Mouse (Mus musculus): ENCODE measurements at regions not wholly inside any gene's neighbourhood (a gene's known extent, or its start where the extent isn't known, plus 50 kb on each side); places are given as distances from the start of the nearest gene placed in this dataset.
A peak's percentile ranks its signal among the peaks of the same experiment; 100 is the strongest.

- Histone ChIP-seq H3K9me3 (0 out of 2 replicates have a peak, but pooled peaks cover 3% of the 10 kb centered on the region), H3K27me3 (no peaks in the 10 kb centered on the region), H3K4me3 (no peak overlapping the region), H3K4me1 (no peaks in the 10 kb centered on the region), H3K9ac (no peak overlapping the region), H3K27ac (no peak overlapping the region), H3K36me3 (no peaks in the 10 kb centered on the region), H3K4me2 (replicated peaks) (no peak overlapping the region)
- ATAC-seq (ENCODE audit: insufficient number of reproducible peaks, insufficient read depth, low FRiP score, low TSS enrichment) = no peak
- 82% methylated on average over 6 of the region's 6 CpGs for WGBS
Measured at GRCm38 (mm10) chr5:119280146-119280545, 390.3 kb upstream of the Tbx3 start.

DNA sequence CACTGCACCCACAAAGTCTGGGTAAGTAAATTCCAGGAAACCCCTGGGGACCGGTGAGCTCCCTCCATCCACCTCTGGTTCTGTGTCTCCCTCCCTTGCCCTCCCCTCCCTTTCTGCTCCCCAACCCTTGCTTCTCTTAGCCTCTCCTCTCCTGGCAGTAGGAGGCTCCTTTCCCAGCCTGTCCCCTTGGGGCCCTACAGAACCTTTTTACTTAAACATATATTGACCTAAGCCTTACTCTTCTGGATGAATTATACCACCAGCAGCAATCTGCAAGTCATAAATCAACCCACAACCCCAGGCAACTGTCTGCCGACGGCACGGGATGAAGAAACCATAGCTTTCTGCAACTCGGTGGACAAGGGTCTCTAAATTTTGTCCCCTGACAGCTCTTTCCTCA, 380.7 kb upstream of the Tbx3 start:
- H3K4me2 ChIP-seq (replicated peaks) = no peak overlapping the region
- no peak for ATAC-seq (ENCODE audit: insufficient number of reproducible peaks, insufficient read depth, low FRiP score, low TSS enrichment)
- no peak overlapping the region for H3K9ac ChIP-seq
- no peak overlapping the region for H3K27ac ChIP-seq
- H3K36me3 ChIP-seq = no peaks in the 10 kb centered on the region
- H3K9me3 ChIP-seq = no peaks in the 10 kb centered on the region
- H3K27me3 ChIP-seq = peaks cover 3% of the 10 kb centered on the region; the same call in 1 of the 2 replicates
- H3K4me3 ChIP-seq = no peak overlapping the region
- WGBS = 68% methylated on average over 5 of the region's 5 CpGs
- no peaks in the 10 kb centered on the region for H3K4me1 ChIP-seq

DNA sequence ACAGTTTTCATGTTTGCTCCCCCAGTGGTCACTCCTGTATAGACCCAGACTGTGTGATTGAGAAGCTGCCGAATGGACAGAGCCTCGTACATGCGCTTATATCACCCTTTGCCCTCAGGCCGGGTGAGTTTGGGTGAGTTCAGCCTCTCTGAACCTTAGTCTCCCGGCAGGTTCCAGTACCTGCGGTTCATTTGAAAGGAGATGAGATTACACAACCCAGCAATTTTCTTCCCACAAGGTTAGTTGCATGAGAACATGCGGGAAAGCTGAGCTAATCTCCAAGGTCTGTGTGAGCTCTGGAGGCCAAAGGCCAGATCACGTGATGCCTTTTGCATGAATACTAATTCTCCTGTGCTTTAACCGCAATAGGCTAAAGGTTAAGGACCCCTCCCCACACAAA, 378.1 kb upstream of the Tbx3 start:
- 66% methylated on average over 9 of the region's 9 CpGs for WGBS
- Histone ChIP-seq H3K9ac (no peak overlapping the region), H3K36me3 (no peaks in the 10 kb centered on the region), H3K4me3 (no peak overlapping the region), H3K9me3 (no peaks in the 10 kb centered on the region), H3K4me1 (no peaks in the 10 kb centered on the region), H3K27ac (no peak overlapping the region), H3K4me2 (replicated peaks) (no peak overlapping the region), H3K27me3 (peaks cover 3% of the 10 kb centered on the region; the same call in 1 of the 2 replicates)
- no peak for ATAC-seq (ENCODE audit: insufficient number of reproducible peaks, insufficient read depth, low FRiP score, low TSS enrichment)

DNA sequence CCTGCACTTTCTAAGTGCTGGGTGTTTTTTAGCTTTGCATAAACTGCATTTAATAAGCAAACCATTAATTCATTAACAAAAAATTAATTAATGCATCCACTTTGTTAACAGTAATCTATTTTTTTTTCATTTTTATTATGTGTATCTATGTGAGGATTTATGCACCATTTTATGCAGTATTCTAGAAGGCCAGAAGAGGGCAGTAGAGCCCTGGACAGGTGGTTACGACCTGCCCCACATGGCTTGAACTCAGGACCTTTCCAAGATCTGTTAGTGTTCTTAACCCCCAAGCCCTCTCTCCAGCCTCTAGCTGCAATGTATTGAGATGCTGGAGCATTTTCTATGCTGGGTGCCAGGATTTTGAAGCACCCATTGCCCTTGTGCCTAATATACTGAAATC, 377.6 kb upstream of the Tbx3 start:
- Histone ChIP-seq H3K4me2 (replicated peaks) (no peak overlapping the region), H3K36me3 (no peaks in the 10 kb centered on the region), H3K4me3 (no peak overlapping the region), H3K9me3 (no peaks in the 10 kb centered on the region), H3K9ac (no peak overlapping the region), H3K27me3 (no peaks in the 10 kb centered on the region), H3K4me1 (no peaks in the 10 kb centered on the region), H3K27ac (no peak overlapping the region)
- WGBS = 97% methylated on average over 1 of the region's 1 CpGs
- no peak for ATAC-seq (ENCODE audit: insufficient number of reproducible peaks, insufficient read depth, low FRiP score, low TSS enrichment)

GRCm38 (mm10) chr5:119299311-119299710, 371.2 kb upstream of the Tbx3 start:
- H3K4me3 ChIP-seq = no peak overlapping the region
- ATAC-seq (ENCODE audit: insufficient number of reproducible peaks, insufficient read depth, low FRiP score, low TSS enrichment) = no peak
- H3K9ac ChIP-seq = no peak overlapping the region
- WGBS = 68% methylated on average over 3 of the region's 3 CpGs
- no peaks in the 10 kb centered on the region for H3K27me3 ChIP-seq
- H3K4me1 ChIP-seq = 0 out of 2 replicates have a peak, but pooled peaks cover 5% of the 10 kb centered on the region
- no peaks in the 10 kb centered on the region for H3K36me3 ChIP-seq
- H3K27ac ChIP-seq = no peak overlapping the region
- H3K4me2 ChIP-seq (replicated peaks) = no peak overlapping the region
- H3K9me3 ChIP-seq = no peaks in the 10 kb centered on the region

DNA sequence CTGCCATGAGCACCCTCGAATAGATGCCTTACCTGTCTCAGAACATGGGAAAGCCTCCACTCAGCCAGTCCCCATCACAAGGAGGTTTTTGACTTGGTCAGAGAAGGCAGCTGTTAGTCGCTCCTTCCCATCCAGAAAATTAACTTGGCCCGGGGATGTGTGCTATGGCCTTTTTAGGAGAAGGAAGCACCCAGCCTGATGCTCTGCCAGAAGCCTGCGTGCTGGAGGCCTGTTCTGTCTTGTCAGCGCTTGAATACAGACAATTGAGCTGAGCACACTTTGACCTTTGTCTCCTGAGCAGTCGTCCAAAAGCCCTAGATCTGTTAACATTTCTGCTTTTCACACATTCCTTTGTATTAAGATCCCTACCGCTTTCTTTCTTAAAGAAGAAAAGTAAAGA, 370.4 kb upstream of the Tbx3 start:
- no peak overlapping the region for H3K4me3 ChIP-seq
- no peak overlapping the region for H3K27ac ChIP-seq
- H3K36me3 ChIP-seq = no peaks in the 10 kb centered on the region
- no peaks in the 10 kb centered on the region; the same call in 1 of the 2 replicates for H3K27me3 ChIP-seq
- WGBS = 27% methylated on average over 7 of the region's 7 CpGs
- no peaks in the 10 kb centered on the region for H3K9me3 ChIP-seq
- ATAC-seq (ENCODE audit: insufficient number of reproducible peaks, insufficient read depth, low FRiP score, low TSS enrichment) = no peak
- H3K4me2 ChIP-seq (replicated peaks) = no peak overlapping the region
- 0 out of 2 replicates have a peak, but pooled peaks cover 9% of the 10 kb centered on the region for H3K4me1 ChIP-seq
- H3K9ac ChIP-seq = no peak overlapping the region

GRCm38 (mm10) chr5:119301539-119301938, 368.9 kb upstream of the Tbx3 start:
- H3K36me3 ChIP-seq = no peaks in the 10 kb centered on the region
- no peak overlapping the region for H3K27ac ChIP-seq
- H3K9ac ChIP-seq = no peak overlapping the region
- ATAC-seq (ENCODE audit: insufficient number of reproducible peaks, insufficient read depth, low FRiP score, low TSS enrichment) = no peak
- 0 out of 2 replicates have a peak, but pooled peaks cover 9% of the 10 kb centered on the region for H3K4me1 ChIP-seq
- WGBS = 21% methylated on average over 5 of the region's 5 CpGs
- H3K4me3 ChIP-seq = no peak overlapping the region
- H3K9me3 ChIP-seq = no peaks in the 10 kb centered on the region
- no peak overlapping the region for H3K4me2 ChIP-seq (replicated peaks)
- H3K27me3 ChIP-seq = no peaks in the 10 kb centered on the region; the same call in 1 of the 2 replicates

DNA sequence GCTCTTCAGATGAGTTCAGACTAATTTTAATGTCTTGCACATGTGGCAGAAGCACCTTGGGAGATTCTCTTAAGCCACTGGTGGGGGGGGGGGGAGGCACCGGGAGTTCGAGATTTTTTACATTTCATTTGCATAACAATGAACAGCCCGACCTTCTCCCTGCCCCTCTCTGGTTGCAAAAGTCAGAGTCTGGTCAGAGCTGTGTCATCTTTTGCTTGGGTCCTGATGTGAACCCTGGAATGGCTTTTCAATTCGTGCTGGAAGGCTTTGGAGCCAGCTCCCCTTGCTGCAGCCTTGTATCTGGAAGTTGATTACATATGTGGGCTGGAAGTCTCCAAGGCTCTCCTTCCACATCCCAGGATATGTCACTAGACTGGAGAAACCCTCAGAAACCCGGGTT, 365.7 kb upstream of the Tbx3 start:
- H3K27ac ChIP-seq = no peak overlapping the region
- H3K27me3 ChIP-seq = no peaks in the 10 kb centered on the region; the same call in 1 of the 2 replicates
- no peaks in the 10 kb centered on the region for H3K9me3 ChIP-seq
- WGBS = 14% methylated on average over 5 of the region's 5 CpGs
- no peak overlapping the region for H3K4me3 ChIP-seq
- no peak overlapping the region for H3K9ac ChIP-seq
- no peak overlapping the region for H3K4me2 ChIP-seq (replicated peaks)
- H3K36me3 ChIP-seq = no peaks in the 10 kb centered on the region
- 0 out of 2 replicates have a peak, but pooled peaks cover 9% of the 10 kb centered on the region for H3K4me1 ChIP-seq
- no peak for ATAC-seq (ENCODE audit: insufficient number of reproducible peaks, insufficient read depth, low FRiP score, low TSS enrichment)

DNA sequence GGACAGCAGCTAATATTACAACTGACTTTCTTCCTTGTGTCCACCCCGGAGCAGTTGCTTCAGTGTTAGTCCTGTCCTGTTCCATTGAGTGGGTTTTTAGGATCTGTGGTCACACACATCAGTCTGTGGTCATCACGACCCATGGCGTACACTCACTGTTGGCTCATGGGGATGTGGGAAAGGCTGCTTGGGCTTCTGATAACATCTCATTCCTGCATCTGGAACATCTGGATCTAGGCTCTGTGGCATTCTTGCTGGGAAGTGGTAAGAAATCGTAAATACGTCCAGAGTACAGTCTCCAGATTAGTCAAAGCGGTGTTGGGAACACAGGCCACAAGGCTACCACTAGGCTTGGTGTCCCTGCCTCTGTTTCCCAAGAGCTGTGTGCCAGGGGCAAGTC, 362.7 kb upstream of the Tbx3 start:
- no peaks in the 10 kb centered on the region; the same call in 1 of the 2 replicates for H3K27me3 ChIP-seq
- H3K36me3 ChIP-seq = no peaks in the 10 kb centered on the region
- H3K4me1 ChIP-seq = peaks cover 12% of the 10 kb centered on the region
- H3K4me2 ChIP-seq (replicated peaks) = no peak overlapping the region
- H3K27ac ChIP-seq = no peak overlapping the region
- WGBS = 73% methylated on average over 6 of the region's 6 CpGs
- H3K9ac ChIP-seq = no peak overlapping the region
- no peak overlapping the region for H3K4me3 ChIP-seq
- H3K9me3 ChIP-seq = no peaks in the 10 kb centered on the region
- no peak for ATAC-seq (ENCODE audit: insufficient number of reproducible peaks, insufficient read depth, low FRiP score, low TSS enrichment)

GRCm38 (mm10) chr5:119310178-119310930, 360.1 kb upstream of the Tbx3 start:
- no peak for ATAC-seq (ENCODE audit: insufficient number of reproducible peaks, insufficient read depth, low FRiP score, low TSS enrichment)
- H3K4me1 ChIP-seq = peaks cover 9% of the 10 kb centered on the region
- no peaks in the 10 kb centered on the region for H3K27me3 ChIP-seq
- H3K9ac ChIP-seq = no peak overlapping the region
- H3K27ac ChIP-seq = peak overlapping the region; percentile 26
- 28% methylated on average over 11 of the region's 11 CpGs for WGBS
- H3K36me3 ChIP-seq = no peaks in the 10 kb centered on the region
- H3K9me3 ChIP-seq = no peaks in the 10 kb centered on the region
- H3K4me3 ChIP-seq = no peak overlapping the region
- H3K4me2 ChIP-seq (replicated peaks) = no peak overlapping the region

GRCm38 (mm10) chr5:119312808-119313207, 357.7 kb upstream of the Tbx3 start:
- no peak for ATAC-seq (ENCODE audit: insufficient number of reproducible peaks, insufficient read depth, low FRiP score, low TSS enrichment)
- peaks cover 9% of the 10 kb centered on the region for H3K4me1 ChIP-seq
- no peaks in the 10 kb centered on the region for H3K36me3 ChIP-seq
- no peak overlapping the region for H3K27ac ChIP-seq
- H3K4me3 ChIP-seq = no peak overlapping the region
- H3K27me3 ChIP-seq = no peaks in the 10 kb centered on the region
- 84% methylated on average over 14 of the region's 14 CpGs for WGBS
- H3K9me3 ChIP-seq = no peaks in the 10 kb centered on the region
- H3K9ac ChIP-seq = no peak overlapping the region
- H3K4me2 ChIP-seq (replicated peaks) = no peak overlapping the region

GRCm38 (mm10) chr5:119315149-119315548, 355.3 kb upstream of the Tbx3 start:
- H3K9me3 ChIP-seq = no peaks in the 10 kb centered on the region
- no peak for ATAC-seq (ENCODE audit: insufficient number of reproducible peaks, insufficient read depth, low FRiP score, low TSS enrichment)

More at GRCm38 (mm10) chr5:119315149-119315548, 355.3 kb upstream of the Tbx3 start:
- H3K36me3 ChIP-seq = no peaks in the 10 kb centered on the region
- no peak overlapping the region for H3K4me2 ChIP-seq (replicated peaks)
- no peak overlapping the region for H3K4me3 ChIP-seq
- 94% methylated on average over 7 of the region's 7 CpGs for WGBS
- H3K27ac ChIP-seq = no peak overlapping the region
- H3K9ac ChIP-seq = no peak overlapping the region
- no peaks in the 10 kb centered on the region for H3K27me3 ChIP-seq
- peaks cover 18% of the 10 kb centered on the region for H3K4me1 ChIP-seq
